Mouse (Mus musculus) 416B (cell line): ENCODE measurements around the gene Gpam.

Experiments
- DNase-seq: peaks from one replicate; pipeline ENCODE4 v3.0.0; 2011; ENCODE audit warnings: low read depth

The Gpam gene

DNA sequence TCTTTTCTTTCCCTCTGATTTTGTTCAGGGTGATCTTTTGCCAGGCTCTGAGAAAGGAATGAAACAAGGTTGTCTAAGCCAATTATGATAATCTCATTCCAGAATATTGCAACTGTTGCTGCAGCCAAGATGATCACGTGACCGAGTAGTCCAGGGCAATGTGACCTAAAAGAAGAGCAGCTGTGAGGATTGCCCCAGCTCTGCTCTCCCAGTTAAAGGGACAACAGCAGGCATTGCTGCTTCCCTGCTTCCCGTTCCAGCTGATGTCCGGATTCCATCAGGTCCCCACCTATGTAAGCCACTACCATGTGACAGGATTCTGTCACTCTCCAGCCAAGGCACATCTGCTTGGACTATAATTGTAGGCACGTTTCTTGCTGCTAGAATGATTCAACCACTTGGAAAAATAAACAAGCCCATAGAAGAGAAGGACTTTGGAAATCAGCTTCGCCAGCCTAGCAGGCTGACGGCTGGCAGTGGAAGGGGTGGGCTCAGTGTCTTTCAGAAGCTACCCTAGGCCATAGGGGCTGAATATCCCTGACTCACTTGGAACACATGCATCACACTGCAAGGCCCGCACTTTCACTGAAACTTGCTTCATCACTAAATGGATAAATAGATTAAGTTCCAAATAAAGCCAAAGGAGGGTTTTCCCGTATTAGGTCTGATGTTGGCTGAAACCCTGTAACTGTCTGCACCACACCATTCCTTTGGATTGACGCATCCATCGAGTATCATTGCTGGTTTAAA is 23.8 kb downstream of the Gpam start:
- no peak for DNase-seq

DNA sequence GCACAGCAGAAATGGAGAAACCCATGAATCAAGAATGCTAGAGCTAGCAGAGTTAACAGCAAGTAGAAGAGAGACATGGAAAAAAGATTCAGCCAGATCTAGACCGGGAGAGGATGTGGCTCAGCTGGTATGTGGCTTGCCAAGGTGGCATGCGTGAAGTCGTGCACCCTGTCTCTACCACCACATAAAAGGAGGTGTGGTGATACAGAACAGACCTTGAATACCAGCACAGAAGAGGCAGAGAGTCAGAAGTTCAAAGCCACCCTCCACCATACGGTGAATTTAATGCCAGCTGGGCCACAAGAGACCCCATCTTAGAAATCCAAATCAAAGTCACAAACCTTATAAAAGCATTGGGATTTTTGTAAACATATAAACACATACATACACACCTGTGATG is 25.4 kb downstream of the Gpam start:
- DNase-seq = no peak

DNA sequence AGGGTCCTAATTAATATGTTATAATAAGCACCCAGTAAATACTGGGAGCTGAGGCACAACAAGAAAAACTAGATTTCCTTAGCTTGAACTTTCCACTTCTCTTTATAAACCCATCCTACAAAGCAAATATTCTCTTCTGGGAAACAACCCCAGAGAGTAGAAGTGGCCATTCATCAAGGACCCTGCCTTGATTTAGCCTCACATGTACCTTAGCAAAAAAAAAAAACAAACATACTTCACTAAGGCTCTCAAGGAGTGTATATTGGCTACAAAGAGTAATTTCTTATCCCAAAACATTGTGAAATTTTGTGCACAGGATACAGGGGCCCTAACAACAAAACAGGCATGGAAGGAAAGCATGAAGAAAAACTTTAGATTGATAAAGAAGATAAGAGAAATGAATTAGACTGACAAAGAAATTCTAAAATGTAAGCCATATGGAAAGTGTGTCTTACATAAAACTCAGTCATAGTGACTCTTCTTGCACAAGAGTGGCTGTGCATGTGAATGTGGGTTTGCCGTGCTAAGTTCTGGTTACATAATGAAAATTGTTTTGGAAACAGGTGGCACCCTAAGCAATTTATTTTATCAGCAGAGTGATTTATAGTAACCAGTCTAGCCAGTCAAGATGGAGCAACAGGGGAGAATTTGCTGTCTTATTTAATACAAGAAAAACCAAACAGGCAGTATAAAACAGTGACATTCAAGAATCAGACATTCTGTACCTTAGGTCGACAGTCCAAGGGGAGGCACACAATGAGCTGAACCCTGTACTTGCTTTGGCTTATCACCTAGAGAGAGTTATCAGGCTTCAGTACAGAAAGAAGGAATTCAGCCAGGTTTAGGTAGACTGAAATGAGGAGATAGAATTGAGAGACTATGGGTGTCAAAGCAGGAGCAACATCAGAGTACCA is 26.6 kb downstream of the Gpam start:
- DNase-seq = peak; percentile 11

DNA sequence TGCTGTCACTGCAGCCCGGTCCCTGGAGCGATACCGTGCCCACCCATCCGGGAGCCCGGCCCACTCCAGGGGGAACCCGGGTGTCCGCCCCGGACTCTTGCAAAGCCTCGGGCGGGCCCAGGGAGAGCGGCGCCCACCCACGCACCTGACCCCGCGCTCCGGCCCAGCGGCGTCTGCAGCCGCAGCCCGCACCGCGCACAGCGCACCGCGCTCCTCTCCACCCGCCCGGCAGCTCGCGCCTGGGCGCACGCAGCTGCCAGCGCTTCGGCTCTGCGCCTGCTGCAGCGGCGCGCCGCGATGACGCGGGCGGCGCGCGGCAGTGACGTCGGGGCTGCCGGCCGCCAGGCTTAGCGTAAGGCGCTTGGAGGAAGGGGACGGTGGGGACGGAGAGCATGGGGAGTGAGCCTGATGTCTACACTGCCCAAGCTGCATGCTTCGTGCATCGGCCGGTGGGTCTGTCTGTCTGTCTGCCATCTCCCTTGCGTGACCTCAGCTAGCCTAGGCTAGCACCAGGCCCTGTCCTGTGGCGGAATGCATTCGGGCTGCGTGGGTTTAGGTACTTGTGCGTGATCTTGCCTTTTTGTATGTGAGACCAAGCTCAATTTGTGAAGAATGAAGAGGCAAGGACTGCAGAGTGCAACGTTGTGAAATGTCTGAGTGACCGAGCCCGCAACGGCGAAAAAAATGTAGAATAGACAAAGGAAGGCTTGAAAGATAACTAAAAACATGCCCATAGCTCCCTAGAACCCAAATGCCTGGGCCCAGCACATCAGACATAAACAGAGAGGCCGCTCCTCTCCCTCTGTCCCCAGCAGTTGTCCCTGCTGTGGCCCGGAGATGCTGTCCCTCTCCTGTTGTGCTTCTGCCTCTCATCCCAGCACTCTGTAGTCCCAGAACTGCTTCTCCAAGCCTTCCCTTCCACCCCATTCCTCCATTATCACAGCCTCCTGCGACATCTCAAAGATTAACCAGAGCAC is 27.6 kb downstream of the Gpam start:
- DNase-seq = peak; percentile 83

DNA sequence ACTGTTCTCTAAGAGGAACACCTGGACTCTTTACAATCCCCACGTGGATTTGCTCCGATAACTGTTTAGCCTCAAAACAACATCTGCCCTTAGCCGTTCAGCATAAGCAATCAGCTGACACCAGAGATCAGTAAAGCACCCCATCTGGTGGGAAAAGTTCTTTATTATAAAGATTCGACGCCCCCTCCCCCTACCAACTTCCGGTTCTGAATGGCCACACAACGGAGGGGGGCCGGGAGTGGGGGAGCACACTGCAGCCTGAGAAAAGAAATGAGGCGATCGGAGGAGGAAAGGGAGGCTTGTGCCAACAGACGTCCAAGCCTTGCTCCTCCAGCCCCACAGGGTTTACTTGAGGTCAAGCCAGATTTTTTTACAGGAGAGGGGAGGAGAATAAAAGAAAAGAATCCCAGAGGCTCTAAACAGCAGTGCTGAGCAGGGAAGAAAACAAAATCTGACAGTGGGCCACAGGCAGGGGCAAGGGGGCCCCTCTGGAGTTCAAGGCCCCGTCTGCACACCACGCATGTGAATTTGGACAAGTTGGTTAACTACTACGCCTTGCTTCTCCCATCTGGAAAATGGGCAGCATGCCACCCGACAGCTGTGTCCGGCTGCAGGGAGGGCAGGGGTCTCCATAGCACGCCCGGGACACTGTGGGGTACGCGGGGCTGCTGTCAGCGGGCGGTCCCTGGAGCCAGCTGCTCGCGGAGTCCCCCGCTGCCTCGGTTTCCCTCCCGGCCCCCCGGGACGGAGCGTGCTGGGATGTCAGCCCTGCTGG is 28.4 kb downstream of the Gpam start:
- peak; percentile 48 for DNase-seq

DNA sequence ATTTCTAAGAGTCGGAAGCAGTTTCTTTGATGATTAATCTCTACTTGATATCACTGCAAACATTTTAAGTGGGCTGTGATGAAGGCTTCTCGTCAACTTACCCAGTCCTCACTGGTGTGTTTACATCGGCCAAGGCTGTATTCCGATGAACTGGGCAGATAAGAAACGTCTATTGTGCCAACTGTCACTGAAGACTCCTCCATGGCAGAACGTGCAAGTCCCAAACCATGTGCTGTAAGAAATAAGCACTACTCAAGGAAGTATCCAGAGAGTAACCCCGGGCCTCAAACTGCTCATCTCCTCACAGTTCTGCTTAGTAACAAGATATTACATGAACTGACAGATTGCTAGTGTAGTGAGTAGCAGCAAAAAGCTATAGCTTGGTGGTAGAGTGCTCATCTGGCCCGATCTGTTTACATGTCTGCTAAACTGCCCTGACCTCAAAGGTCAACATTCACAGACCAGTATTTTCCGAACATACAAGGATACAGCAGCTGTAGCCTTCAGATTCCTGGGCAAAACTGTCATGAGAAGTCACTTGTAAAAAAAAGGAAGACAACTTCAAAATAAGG is 29.6 kb downstream of the Gpam start:
- DNase-seq = no peak

DNA sequence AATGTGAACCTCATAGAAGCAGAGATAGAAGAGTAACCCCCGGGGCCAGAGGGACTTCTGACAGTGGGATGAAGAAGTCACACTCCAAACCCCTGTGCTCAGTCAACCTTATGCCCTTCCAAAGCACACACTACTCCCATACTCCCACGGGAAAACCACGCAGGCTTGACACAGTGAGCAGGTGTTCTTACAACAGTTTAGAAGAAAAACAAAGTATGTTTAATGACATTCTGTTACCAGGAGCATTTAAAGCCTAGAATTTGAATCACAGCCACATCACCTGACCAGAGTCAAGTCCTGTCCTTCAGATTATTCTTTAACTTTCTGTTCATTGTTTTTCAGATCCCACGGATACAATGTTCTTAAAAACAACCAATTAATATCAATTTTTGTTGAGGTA is 30.4 kb downstream of the Gpam start:
- DNase-seq = no peak

DNA sequence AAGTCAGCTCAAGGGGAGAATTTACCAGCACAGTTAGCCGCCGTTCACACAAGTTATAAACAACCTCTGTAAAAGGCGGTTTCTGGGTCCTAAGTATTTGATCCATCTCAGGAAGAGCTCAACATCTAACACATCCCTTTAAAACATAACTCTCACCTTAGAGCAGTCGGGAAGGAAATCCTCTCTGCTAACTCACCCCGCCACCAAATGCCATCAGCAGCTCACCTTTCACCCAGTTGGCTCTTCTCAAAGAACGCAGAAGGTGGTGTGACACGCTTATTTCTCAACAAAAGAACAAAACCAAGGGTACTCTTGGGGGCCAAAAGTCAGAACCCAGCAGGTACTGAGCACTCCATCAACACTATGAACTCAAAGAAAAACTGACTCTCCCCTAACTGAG is 31.5 kb downstream of the Gpam start:
- no peak for DNase-seq

DNA sequence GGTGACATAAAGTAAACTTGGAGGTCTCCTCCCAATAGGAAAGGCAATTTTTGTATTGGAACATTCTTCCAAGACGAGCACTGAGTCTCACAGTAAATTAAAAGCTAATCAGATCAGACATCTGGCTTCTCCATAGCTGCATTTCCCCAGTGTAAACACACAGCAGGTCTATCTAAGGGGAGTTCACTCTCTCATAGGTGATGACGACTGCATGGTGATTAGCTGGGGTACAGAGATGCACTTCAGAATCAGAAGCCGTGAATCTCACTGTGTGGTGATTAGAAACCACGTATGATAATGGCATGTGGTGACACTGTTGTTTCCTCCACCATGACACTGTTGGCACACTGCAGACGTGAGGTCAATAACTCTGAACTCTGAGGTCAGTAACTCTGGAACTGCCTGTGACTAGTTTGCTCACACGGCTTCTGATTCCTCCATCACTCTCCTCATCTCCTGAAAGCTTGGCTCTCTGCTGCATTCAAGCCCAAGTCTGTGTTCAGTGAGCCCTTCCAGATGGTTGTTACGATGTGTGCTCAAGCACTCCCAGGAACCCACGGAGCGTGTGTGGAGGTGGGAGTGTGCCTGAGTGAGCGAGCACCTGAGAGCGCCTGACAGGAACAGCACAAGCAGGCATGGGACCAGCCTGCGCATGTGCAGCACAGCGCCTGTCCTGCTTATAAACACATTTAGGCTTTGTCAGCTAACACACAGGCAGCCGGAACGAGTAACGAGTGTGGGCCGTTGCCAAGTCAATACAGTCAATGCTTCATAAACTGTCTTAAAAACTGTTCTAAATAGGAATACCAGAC is 35.2 kb downstream of the Gpam start:
- DNase-seq = no peak

DNA sequence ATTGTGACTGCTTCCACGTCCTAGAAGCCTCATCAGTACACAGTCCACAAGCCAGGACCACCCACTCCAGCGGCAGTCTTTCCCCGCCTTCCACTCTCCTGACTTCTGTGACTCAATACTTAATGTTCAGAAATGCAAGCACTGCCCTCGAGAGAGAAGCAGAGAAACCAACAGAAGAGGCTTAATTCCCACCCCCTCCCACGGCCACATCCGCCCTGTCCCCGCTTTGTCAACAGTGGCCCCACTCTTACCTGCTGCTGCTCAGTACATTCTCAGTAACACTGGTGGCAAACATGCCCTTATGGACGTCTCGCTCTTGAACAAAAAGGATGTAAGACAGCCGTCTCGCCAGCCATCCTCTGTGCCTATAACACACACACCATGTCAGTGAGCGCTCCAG is 36.2 kb downstream of the Gpam start:
- no peak for DNase-seq

DNA sequence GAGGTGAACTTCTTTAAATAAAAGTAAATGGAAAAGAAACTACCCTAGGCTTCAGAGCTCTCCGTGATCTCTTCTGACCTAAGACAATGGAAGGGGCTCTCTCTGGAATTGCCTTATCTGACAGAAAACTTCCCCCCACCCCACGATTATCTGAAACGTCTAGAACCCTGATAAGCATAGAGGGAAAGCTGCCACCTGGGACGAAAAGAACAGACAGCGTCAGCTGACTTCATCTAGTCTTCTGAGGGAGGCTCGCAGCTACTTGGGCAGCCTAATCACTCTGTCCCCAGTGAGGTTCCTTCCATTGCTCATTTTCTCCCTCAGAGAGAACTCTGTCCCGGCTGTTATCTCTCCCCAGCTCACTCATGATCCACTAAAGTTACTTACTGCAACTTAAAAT is 36.9 kb downstream of the Gpam start:
- no peak for DNase-seq

DNA sequence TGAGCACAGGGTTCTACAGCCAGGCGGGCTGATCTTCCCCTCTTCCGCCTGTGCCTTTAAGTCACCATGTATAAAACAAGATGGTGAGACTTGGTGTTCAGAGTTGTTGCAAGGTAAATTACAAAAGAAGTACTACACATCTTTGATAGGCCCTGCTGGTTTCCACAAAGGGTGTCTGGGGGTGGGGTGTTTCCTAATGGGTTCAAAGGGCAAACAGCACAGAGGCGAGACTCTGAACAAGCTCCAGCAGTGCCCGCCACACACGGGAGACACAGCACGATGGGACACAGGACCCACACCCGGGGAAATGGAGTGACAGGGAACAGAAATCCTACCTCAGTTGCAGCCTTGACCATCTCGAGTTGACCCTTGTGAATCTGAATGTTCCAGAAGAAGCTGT is 39.3 kb downstream of the Gpam start:
- DNase-seq = no peak

DNA sequence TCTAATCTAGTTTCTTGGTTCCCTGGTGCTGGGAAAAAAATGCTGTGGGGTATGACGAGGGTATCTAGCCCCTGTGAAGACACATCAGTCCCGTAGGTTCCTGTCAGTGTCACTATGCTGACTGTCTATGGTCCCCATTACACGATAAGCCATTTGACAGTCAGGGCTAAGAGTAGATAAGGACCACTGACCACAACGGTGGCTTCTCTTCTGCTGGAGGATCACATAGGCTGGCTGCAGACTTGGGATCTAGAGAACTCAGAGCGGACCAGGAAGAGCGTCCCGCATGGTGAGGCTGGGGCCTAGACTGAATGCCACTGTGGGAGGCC is 41.2 kb downstream of the Gpam start:
- DNase-seq = no peak

DNA sequence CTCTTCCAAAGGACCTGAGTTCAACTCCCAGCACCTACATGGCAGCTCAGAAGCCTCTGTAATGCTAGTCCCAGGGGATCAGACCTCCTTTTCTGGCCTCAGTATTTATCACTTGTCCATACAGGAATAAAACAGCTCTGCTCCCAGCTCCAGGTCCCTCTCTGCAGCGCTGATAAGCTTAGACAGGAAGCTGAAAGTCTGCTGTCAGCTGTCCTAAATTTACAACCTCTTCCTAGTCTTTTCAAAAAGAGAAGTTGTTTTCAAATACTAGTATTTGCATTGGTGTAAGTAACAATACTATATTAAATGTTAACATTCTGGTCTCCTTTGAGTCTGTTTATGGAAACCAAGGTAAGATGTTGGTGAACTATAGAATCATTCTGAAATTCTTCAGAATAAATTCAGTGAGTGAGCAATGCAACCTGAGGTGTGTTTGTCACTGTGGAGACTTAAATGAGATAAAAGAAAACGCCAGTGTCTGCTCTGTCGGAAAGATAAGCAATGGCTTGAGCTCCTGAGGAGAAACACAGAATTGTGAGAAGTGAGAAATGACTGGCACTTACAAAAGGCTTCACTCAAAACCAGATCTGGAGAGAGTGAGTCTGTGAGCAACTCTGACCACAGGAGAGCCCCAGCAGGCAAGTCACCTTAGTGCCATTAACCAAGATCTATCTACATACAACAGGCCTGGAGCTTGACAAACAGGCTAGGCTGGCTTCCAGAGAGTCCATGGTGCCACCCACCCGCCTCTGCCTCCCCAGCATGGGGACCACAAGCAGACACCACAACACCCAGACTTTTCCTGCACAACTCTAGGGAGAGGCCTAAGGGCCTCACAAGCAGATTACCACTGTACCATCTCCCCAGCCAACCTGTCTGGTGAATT is 41.8 kb downstream of the Gpam start:
- no peak for DNase-seq

DNA sequence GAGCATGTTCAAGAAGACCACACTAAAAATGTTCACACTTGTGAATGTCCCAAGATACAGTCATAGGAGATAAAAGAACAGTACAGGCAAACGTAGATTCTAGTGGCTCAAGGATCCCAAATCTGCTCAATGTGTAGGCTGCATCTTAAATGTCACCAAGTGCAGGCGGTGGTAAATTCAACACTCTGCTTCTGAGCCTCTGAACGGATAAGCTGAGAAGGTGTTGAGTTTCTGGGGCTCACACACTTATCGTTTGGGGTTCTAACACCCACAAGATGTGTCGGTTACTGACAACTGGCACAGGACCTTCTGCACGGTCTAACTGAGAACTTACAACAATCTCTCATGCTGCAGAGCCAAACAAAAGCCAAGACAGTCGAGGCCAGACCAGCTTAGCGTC is 50.2 kb downstream of the Gpam start:
- DNase-seq = no peak

DNA sequence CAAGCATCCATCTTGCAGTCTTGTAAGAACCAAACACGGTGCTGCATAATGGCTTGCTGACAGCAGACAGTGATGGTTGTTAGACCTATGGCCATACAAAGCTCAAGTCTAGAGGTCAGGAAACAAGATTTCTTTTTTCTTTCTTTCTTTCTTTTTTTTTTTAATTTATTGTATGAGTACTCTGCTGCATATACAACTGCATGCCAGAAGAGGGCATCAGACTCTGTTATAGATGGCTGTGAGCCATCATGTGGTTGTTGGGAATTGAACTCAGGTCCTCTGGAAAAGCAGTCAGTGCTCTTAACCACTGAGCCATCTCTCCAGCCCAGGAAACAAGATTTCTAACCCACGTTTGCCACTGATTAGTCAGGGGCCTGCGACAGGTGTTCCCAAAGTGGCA is 54.0 kb downstream of the Gpam start:
- no peak for DNase-seq

DNA sequence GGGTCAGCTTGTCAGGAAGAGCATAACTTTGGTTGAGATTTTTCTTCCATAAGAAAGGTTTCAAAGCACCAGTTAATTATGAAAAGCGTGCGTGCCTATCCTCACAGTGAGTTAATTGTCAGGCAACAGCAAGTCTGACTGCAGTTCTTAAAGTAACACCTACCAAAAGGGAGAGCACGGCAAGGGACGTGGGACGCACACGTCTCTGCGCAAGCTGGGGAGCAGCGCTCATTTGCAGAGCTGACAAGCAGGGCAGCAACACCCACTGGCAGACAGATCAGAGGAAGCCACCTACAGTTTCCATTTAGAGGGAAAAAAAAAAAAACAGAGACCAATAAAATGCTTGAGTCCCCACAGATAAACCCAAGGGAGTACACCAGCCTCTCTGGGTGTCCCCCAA is 58.0 kb downstream of the Gpam start:
- DNase-seq = no peak

DNA sequence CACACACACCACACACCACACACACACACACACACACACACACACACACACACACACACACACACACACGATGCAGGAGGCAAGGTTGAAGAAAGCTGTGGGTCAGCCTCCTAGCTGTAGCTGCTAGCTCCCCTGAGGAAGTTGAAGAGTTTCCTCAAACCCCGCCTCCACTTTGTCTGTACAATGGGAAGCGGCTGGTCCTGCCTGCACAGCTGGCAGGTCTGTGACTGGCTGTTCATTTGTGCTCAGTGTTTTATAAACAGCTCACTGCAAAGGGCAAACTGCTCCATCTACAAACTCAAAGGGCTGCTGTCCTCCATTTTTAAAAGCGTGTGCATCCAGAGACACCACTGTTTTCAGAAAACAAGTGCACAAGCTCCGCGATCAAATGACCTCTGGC is 63.8 kb downstream of the Gpam start:
- peak; percentile 59 for DNase-seq

DNA sequence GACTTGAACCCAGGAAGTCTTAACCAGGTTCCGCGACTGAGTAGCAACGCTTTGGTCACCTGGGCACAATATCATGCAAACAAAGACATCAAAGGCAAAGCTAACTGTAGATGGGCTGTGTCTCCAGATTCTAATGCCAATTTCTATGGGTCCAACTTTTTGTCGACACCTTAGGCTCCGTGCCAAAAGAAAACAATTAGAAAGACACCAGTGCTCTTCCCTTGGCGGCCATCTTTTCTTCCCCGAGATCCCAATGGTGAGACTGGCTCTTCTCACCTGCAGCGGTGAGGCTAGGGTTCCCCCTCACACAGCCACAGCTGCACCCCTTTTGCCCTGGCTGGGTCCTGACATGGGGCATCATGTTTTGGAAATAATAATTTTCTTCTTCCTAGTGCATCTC is 64.5 kb downstream of the Gpam start:
- DNase-seq = no peak
